Mouse (Mus musculus): Measurements from ENCODE around the gene March7.

DNA sequence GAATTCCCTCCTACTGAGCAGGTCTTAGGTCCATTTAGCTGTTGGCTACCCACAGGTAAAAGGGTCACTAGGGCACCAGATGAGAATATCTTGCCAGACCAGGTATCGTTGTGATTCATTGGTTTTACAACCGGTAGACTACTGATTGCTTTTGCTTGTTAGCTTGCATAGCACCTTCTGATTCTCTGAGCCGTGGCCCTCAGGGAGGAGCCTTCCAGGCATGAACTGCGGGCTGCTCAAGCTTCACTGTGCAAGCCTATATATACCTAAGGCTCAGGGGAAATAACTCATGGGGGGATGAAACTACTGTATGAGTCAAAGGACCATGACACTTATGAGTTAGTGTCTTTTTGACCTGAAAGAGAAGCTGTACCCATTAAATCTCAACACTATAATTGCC is 42.8 kb upstream of the March7 start:
- TF ChIP-seq CTCF (IDR thresholded peaks at IDR 0.05; ENCODE audit: insufficient read depth, low read depth, low read length) (no peak), POLR2A (IDR thresholded peaks at IDR 0.05; ENCODE audit: insufficient read depth, low read depth, low read length) (no peak)
